Mouse (Mus musculus) midbrain, embryonic 10.5 days (tissue): ENCODE measurements around the gene Rab8a. TPM values are rescaled to one million over a fixed set of nuclear protein-coding genes. Genes with fewer than 3 reads are reported as not detected.
A peak's percentile ranks its signal among the peaks of the same experiment; 100 is the strongest.

ENCODE experiments used
- DNase-seq: peaks from one replicate; pipeline ENCODE4 v3.0.0-alpha.2; 2017; ENCODE audit warnings: low spot score
- H3K27ac ChIP-seq: fragments of 300-500 bp; sonication (generic); replicated peaks from 2 replicates; pipeline ENCODE4 v1.5.1; 2016; ENCODE audit warnings: mild to moderate bottlenecking
- H3K27me3 ChIP-seq: fragments of 300-500 bp; sonication (generic); 2 replicates; pipeline ENCODE4 v1.6.1; 2016; ENCODE audit warnings: low read depth, mild to moderate bottlenecking; ENCODE audit not compliant: poor library complexity, severe bottlenecking
- H3K36me3 ChIP-seq: fragments of 300-500 bp; sonication (generic); 2 replicates; pipeline ENCODE4 v1.6.1; 2016; ENCODE audit warnings: mild to moderate bottlenecking, moderate library complexity
- H3K4me1 ChIP-seq: fragments of 300-500 bp; sonication (generic); 2 replicates; pipeline ENCODE4 v1.6.1; 2016
- H3K4me3 ChIP-seq: fragments of 300-500 bp; sonication (generic); 2 replicates; pipeline ENCODE4 v1.5.1; 2016; ENCODE audit warnings: mild to moderate bottlenecking, moderate library complexity
- H3K9me3 ChIP-seq: fragments of 300-500 bp; sonication (generic); replicated peaks from 2 replicates; pipeline ENCODE4 v1.6.1; 2016; ENCODE audit warnings: mild to moderate bottlenecking
- WGBS: fragments of 180-500 bp; shearing (Covaris S2); methylation state at CpG from one replicate; pipeline ENCODE4 v1.1.7; 2016; 5-methylcytosine and 5-hydroxymethylcytosine counted together
- polyA plus RNA-seq: library from polyadenylated mRNA; unstranded; fragments of >200 nt; fragmentation: Nextera tagmentation; extraction: Ambion mirVana; gene quantifications from 2 replicates; pipeline ENCODE4 v1.2.1, GENCODE M21; 2016

Rab8a gene
- polyA plus RNA-seq, 1 experiment from 2014 or later: 133 TPM

- peak; percentile 85 for DNase-seq
- Histone ChIP-seq H3K4me3 (peak within 1 kb of the TSS; percentile 89), H3K27ac (peak within 1 kb of the TSS; percentile 97), H3K9me3 (no peaks in the 10 kb centered on the region), H3K27me3 (no peaks in the 10 kb centered on the region), H3K36me3 (peaks cover 24% of the 10 kb centered on the region), H3K4me1 (peaks cover 29% of the 10 kb centered on the region)
- WGBS: under 1% methylated on average over 45 of the region's 49 CpGs
Measured at GRCm38 (mm10) chr8:72134756-72135445, 26.1 kb upstream of the Rab8a start, which contains the start of gene Tpm4. Gene Tpm4, plus strand, starts transcription at chr8:72134975.

- under 1% methylated on average over 62 of the region's 62 CpGs for WGBS
- peak; percentile 77 for DNase-seq
Measured at GRCm38 (mm10) chr8:72135446-72136301, 25.3 kb upstream of the Rab8a start.

GRCm38 (mm10) chr8:72136302-72136978 is 24.6 kb upstream of the Rab8a start:
- Histone ChIP-seq H3K36me3 (peaks cover 39% of the 10 kb centered on the region), H3K9me3 (no peaks in the 10 kb centered on the region), H3K4me3 (peak overlapping the region; percentile 89), H3K4me1 (peaks cover 23% of the 10 kb centered on the region), H3K27ac (peak overlapping the region; percentile 97), H3K27me3 (no peaks in the 10 kb centered on the region)
- 2% methylated on average over 18 of the region's 18 CpGs for WGBS
- peak; percentile 64 for DNase-seq

More at GRCm38 (mm10) chr8:72135446-72136301, 25.3 kb upstream of the Rab8a start:
- H3K4me3 ChIP-seq: peak overlapping the region; percentile 89
- peak overlapping the region; percentile 97 for H3K27ac ChIP-seq
- peaks cover 29% of the 10 kb centered on the region for H3K4me1 ChIP-seq
- no peaks in the 10 kb centered on the region for H3K9me3 ChIP-seq
- H3K36me3 ChIP-seq: peaks cover 32% of the 10 kb centered on the region
- H3K27me3 ChIP-seq: no peaks in the 10 kb centered on the region

GRCm38 (mm10) chr8:72137431-72137830 is 23.6 kb upstream of the Rab8a start:
- 91% methylated on average over 2 of the region's 2 CpGs for WGBS
- peak overlapping the region; percentile 38; the same call in 1 of the 2 replicates for H3K27ac ChIP-seq

GRCm38 (mm10) chr8:72138456-72138855 is 22.5 kb upstream of the Rab8a start:
- H3K4me3 ChIP-seq: no peak overlapping the region
- peaks cover 60% of the 10 kb centered on the region for H3K36me3 ChIP-seq
- no peak for DNase-seq
- no peaks in the 10 kb centered on the region for H3K9me3 ChIP-seq
- no peak overlapping the region for H3K27ac ChIP-seq
- H3K4me1 ChIP-seq: peaks cover 23% of the 10 kb centered on the region
- WGBS: 90% methylated on average over 5 of the region's 5 CpGs
- no peaks in the 10 kb centered on the region for H3K27me3 ChIP-seq

More at GRCm38 (mm10) chr8:72137431-72137830, 23.6 kb upstream of the Rab8a start:
- Histone ChIP-seq H3K36me3 (peaks cover 49% of the 10 kb centered on the region), H3K4me1 (peaks cover 23% of the 10 kb centered on the region), H3K9me3 (no peaks in the 10 kb centered on the region), H3K27me3 (no peaks in the 10 kb centered on the region), H3K4me3 (peak overlapping the region; percentile 89)
- no peak for DNase-seq

- no peaks in the 10 kb centered on the region for H3K9me3 ChIP-seq
- DNase-seq: no peak
- H3K4me1 ChIP-seq: no peaks in the 10 kb centered on the region
- 97% methylated on average over 13 of the region's 13 CpGs for WGBS
- no peaks in the 10 kb centered on the region for H3K27me3 ChIP-seq
- no peak overlapping the region for H3K27ac ChIP-seq
- H3K36me3 ChIP-seq: peaks cover 100% of the 10 kb centered on the region
- no peak overlapping the region for H3K4me3 ChIP-seq
Measured at GRCm38 (mm10) chr8:72143256-72143824, 17.7 kb upstream of the Rab8a start.

- H3K9me3 ChIP-seq: no peaks in the 10 kb centered on the region
- H3K27ac ChIP-seq: no peak overlapping the region
- 95% methylated on average over 5 of the region's 5 CpGs for WGBS
- no peak overlapping the region for H3K4me3 ChIP-seq
- H3K36me3 ChIP-seq: peaks cover 97% of the 10 kb centered on the region
- H3K27me3 ChIP-seq: no peaks in the 10 kb centered on the region
- no peak for DNase-seq
- no peaks in the 10 kb centered on the region for H3K4me1 ChIP-seq
Measured at GRCm38 (mm10) chr8:72144345-72144975, 16.5 kb upstream of the Rab8a start.

GRCm38 (mm10) chr8:72145511-72145910 is 15.5 kb upstream of the Rab8a start:
- Histone ChIP-seq H3K27me3 (no peaks in the 10 kb centered on the region), H3K27ac (no peak overlapping the region), H3K9me3 (no peaks in the 10 kb centered on the region), H3K4me3 (no peak overlapping the region), H3K4me1 (no peaks in the 10 kb centered on the region), H3K36me3 (peaks cover 97% of the 10 kb centered on the region)
- no peak for DNase-seq
- 89% methylated on average over 3 of the region's 3 CpGs for WGBS

GRCm38 (mm10) chr8:72146056-72146455 is 14.9 kb upstream of the Rab8a start:
- Histone ChIP-seq H3K27me3 (no peaks in the 10 kb centered on the region), H3K4me1 (no peaks in the 10 kb centered on the region), H3K36me3 (peaks cover 97% of the 10 kb centered on the region), H3K27ac (no peak overlapping the region), H3K4me3 (no peak overlapping the region), H3K9me3 (no peaks in the 10 kb centered on the region)
- WGBS: 75% methylated on average over 1 of the region's 1 CpGs
- no peak for DNase-seq

GRCm38 (mm10) chr8:72146556-72146955 is 14.4 kb upstream of the Rab8a start:
- H3K9me3 ChIP-seq: no peaks in the 10 kb centered on the region
- no peaks in the 10 kb centered on the region for H3K27me3 ChIP-seq
- H3K27ac ChIP-seq: no peak overlapping the region
- WGBS: 91% methylated on average over 3 of the region's 3 CpGs
- peaks cover 97% of the 10 kb centered on the region for H3K36me3 ChIP-seq
- H3K4me3 ChIP-seq: no peak overlapping the region
- H3K4me1 ChIP-seq: no peaks in the 10 kb centered on the region
- no peak for DNase-seq

GRCm38 (mm10) chr8:72147266-72147665 is 13.7 kb upstream of the Rab8a start:
- Histone ChIP-seq H3K27ac (no peak overlapping the region), H3K4me1 (no peaks in the 10 kb centered on the region), H3K36me3 (peaks cover 97% of the 10 kb centered on the region), H3K4me3 (no peak overlapping the region), H3K9me3 (no peaks in the 10 kb centered on the region), H3K27me3 (no peaks in the 10 kb centered on the region)
- DNase-seq: no peak
- WGBS: 81% methylated on average over 2 of the region's 2 CpGs

GRCm38 (mm10) chr8:72149056-72149455 is 11.9 kb upstream of the Rab8a start:
- DNase-seq: no peak
- WGBS: 93% methylated on average over 1 of the region's 1 CpGs

More at GRCm38 (mm10) chr8:72149056-72149455, 11.9 kb upstream of the Rab8a start:
- no peaks in the 10 kb centered on the region for H3K27me3 ChIP-seq
- peaks cover 97% of the 10 kb centered on the region for H3K36me3 ChIP-seq
- no peak overlapping the region for H3K4me3 ChIP-seq
- H3K9me3 ChIP-seq: no peaks in the 10 kb centered on the region
- H3K4me1 ChIP-seq: no peaks in the 10 kb centered on the region
- no peak overlapping the region for H3K27ac ChIP-seq
